Mouse (Mus musculus) small intestine, adult 2 months (tissue): Measurements from ENCODE around the gene Il11.

Experiments used
- CTCF ChIP-seq: fragments of 200-500 bp; IDR thresholded peaks from 2 replicates; pipeline ENCODE4 v1.5.1; 2012; ENCODE audit warnings: low read depth, mild to moderate bottlenecking, control low read depth, inconsistent platforms, low read length, moderate library complexity, mixed read lengths; ENCODE audit not compliant: insufficient replicate concordance, insufficient read length; ENCODE audit errors: extremely low read depth
- POLR2A ChIP-seq: fragments of 200-500 bp; IDR thresholded peaks from 2 replicates; pipeline ENCODE4 v1.6.1; 2012; ENCODE audit warnings: low read depth, mild to moderate bottlenecking, control low read depth, inconsistent platforms, low read length, moderate library complexity

- TF ChIP-seq CTCF (no peak), POLR2A (no peak)
Observed at GRCm38 (mm10) chr7:4811842-4812302, 29.2 kb upstream of the Il11 start.
